14 mouse cellular contexts compared by ENCODE assay signal in the genomic region with DNA sequence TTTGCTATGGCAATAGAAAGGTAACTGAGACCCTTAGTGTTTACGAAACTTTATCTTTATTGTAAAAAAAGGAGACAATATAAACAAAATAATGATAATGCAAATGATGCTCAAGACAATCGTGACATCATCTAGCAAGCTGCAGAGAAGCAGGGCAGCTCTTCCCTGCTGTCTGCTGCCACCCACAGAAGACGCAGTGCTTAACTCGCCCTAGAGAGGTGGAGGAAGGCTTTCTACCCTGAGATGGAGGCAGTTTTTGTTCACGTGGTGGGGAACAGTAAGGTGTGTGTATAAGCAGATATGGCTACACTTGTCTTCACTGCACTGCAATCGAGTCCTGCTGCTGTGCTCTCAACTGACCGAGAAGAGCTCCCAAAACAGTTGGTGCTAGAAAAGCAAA.
"Had no signal": no experiment of that assay in that cellular context is flagged by ENCODE, and none has a peak within 500 bp of the region (broad histone marks: within the 10 kb centered on the region; RNA-seq: fewer than 3 reads in every experiment).

No protein-coding gene starts in this region.

- ATAC-seq: midbrain, embryonic 16.5 days had no signal

- DNase-seq: lung, adult 18-20 months; lung, embryonic 14.5 days; lung, postnatal 10 days; lung, postnatal 4 days; midbrain, embryonic 14.5 days; retina, postnatal 1 day; right cerebral cortex, adult 18-20 months; right cerebral cortex, postnatal 25 days; right cerebral cortex, postnatal 4 days; spleen, adult 18-20 months; thymus, adult 18-20 months; thymus, postnatal 14 days; thymus, postnatal 36 days had no signal
